Mouse (Mus musculus): ENCODE measurements at regions not wholly inside any gene's neighbourhood (a gene's known extent, or its start where the extent isn't known, plus 50 kb on each side); places are given as distances from the start of the nearest gene placed in this dataset.

DNA sequence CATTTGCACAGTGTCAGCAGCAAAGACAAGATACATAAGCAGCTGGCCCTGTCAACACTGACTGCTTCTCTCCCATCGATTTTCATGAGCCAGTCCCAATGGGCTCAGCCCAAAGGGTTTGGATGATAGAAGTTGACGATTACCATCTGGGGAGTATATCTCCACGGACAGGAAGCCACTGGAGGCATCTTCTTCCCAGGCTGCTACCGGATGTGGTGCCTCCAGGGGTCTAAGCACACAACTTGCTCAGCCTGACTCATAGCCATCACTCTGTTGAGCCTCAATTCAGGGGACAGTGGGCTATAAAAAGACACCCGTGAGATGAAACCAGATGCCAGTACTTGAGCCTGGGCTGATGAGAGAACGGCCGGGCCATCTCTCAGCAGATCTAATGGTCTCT is 71.1 kb upstream of the Hif1a start:
- intact Hi-C loops (cut with DNase I) = no loop called here
- DNase-seq (ENCODE audit: extremely low spot score in 1 of 2, low spot score in 2 of 2) = no peak
- no peak overlapping the region for H3K27ac ChIP-seq
- no peak for TF ChIP-seq CTCF (IDR thresholded peaks at IDR 0.05)
- H3K4me3 ChIP-seq = no peak overlapping the region

DNA sequence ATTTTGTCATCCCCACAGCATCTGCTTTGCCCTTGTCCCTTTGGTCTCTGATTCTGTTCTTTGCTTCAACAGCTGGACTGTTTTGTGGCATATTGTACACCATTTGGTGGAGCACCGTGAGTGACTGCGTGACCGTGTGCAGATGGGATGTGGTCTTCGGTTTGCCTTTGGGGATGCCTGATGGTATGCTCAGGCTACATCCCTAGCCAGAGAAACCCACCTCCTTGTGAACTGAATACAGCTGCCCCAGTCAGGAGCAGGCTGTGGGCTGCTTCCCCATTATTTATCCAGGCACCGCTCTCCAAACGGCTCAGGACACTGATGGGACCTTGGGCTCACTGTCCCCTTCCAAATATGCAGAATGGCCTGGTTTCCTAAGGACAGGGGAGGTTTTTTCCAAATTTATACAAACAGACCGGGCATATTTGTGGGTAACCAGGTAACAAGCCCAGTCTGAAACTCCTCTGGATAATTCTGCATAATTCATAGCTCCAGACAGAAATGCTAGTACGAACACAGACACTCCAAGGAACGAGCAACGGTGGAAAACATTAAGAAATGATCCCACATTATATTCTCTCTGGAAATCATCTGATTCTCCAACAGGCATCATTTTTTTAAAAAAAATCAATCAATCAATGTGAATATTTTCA is 70.5 kb upstream of the Hif1a start:
- intact Hi-C loops (cut with DNase I) = no loop called here
- no peak overlapping the region for H3K27ac ChIP-seq
- no peak for TF ChIP-seq CTCF (IDR thresholded peaks at IDR 0.05)
- no peak overlapping the region for H3K4me3 ChIP-seq
- no peak for DNase-seq (ENCODE audit: extremely low spot score in 1 of 2, low spot score in 2 of 2)

DNA sequence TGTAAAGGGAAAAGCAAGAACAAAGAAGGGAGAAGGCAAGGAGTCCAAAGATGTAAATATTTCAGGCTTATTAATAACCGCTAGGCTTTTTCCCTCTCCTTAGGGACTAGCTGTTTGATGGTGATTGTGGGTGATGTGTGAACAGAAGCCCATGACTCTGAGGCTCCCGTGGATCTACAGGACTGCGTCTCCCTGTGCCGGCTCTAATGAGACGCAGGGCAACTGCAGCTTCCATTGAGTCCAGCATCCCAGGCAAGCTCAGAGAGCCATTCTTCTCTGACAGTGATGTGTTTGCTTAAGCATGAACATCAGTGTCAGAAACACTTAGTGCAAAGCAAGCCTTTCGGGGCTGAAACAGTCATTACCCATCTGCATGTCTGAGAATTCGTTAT is 70.0 kb upstream of the Hif1a start:
- no peak for DNase-seq (ENCODE audit: extremely low spot score in 1 of 2, low spot score in 2 of 2)
- no peak overlapping the region for H3K4me3 ChIP-seq
- H3K27ac ChIP-seq = no peak overlapping the region
- intact Hi-C loops (cut with DNase I) = no loop called here
- TF ChIP-seq CTCF (IDR thresholded peaks at IDR 0.05) = no peak

DNA sequence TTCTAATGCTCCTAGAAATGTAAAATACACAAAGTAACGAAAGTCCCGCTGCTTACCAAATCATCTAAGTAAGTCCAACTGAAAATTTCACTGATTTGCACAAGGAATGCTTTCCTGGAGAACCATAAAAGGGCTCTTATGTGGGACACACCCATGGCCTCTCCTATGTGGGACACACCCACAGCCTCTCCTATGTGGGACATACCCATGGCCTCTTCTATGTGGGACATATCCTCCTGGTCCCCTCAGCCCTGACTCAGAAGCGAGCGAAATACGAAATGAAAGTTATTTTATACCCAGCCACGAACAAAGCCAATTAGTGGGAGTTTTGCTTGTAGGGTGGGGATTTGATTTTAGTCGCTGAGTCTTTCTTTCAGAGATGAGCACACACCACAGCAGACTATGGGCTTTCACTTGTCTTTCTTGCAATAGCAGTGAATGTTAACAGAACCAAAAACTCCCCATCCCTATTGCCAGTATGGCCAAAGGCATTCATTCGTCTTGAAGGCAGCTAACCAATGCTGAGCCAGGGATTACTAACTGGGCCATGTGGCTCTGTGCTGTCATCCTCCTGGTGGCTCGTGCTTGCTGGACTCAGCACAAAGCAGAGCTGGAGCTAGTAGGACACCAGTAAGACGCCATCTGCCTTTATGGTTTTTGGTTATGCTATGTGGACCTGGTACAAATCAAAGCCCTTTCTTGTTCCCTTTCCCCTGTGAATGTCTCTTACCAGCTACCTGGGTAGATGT is 69.4 kb upstream of the Hif1a start:
- TF ChIP-seq CTCF (IDR thresholded peaks at IDR 0.05) = no peak
- Histone ChIP-seq H3K4me3 (no peak overlapping the region), H3K27ac (no peak overlapping the region)
- no peak for DNase-seq (ENCODE audit: extremely low spot score in 1 of 2, low spot score in 2 of 2)
- intact Hi-C loops (cut with DNase I) = no loop called here

DNA sequence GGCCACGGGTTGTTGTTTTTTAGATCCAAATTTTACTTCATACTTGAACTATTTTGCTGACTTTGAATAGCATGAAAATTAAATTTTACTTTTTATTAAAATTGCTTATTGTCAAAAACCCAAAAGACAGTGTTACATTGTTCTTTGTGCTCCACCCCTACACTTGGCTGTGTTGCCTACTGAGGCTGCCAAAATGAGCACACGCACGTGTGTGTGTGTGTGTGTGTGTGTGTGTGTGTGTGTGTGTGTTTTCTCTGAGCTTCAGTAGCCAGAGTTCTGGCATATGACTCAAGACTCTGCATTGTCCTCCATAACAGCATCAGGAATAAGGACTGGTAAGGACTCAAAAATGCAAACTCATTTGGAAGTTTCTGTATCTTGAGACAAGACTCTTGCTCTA is 68.4 kb upstream of the Hif1a start:
- intact Hi-C loops (cut with DNase I) = no loop called here
- no peak for DNase-seq (ENCODE audit: extremely low spot score in 1 of 2, low spot score in 2 of 2)
- no peak for TF ChIP-seq CTCF (IDR thresholded peaks at IDR 0.05)
- Histone ChIP-seq H3K27ac (no peak overlapping the region), H3K4me3 (no peak overlapping the region)

DNA sequence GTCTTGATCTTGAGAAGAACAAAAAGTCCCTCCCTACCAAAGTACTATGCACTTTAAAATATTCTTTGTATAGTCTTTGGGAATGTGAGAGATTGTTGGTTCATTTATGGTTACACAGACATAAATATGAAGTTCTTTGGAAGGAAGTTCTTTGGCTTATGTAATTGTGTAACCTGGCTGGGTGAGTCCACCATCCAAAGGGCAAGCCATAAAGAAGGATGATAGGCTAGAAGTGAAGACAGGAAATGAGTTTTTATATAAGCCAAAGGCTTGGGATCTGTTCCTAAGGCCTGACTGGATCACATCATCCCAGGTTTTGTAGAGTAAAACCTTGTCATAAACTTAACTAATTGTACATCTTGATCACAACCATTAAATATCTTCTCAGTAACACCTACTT is 65.0 kb upstream of the Hif1a start:
- intact Hi-C loops (cut with DNase I) = no loop called here
- DNase-seq (ENCODE audit: extremely low spot score in 1 of 2, low spot score in 2 of 2) = no peak
- TF ChIP-seq CTCF (IDR thresholded peaks at IDR 0.05) = no peak
- Histone ChIP-seq H3K4me3 (no peak overlapping the region), H3K27ac (no peak overlapping the region)

DNA sequence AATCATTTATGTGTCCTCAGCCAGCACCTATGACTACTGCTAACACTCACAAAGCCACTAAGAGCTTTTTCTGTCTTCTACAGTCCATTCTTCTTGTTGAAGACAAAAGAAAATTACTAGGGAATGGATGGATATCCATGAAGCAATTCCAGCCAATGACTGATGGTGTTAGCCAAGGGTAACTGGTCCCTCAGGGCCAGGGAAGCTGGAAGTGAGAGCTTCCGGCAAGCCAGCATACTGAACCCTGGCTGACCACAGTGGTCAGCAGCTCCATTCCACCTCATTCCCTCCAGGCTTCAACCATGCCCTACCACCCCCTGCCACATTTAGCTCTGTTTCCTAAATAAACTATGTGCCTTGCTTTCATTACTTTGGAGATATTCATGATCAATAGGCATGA is 64.1 kb upstream of the Hif1a start:
- H3K27ac ChIP-seq = no peak overlapping the region
- no peak for TF ChIP-seq CTCF (IDR thresholded peaks at IDR 0.05)
- no peak overlapping the region for H3K4me3 ChIP-seq
- intact Hi-C loops (cut with DNase I) = no loop called here
- DNase-seq (ENCODE audit: extremely low spot score in 1 of 2, low spot score in 2 of 2) = no peak

DNA sequence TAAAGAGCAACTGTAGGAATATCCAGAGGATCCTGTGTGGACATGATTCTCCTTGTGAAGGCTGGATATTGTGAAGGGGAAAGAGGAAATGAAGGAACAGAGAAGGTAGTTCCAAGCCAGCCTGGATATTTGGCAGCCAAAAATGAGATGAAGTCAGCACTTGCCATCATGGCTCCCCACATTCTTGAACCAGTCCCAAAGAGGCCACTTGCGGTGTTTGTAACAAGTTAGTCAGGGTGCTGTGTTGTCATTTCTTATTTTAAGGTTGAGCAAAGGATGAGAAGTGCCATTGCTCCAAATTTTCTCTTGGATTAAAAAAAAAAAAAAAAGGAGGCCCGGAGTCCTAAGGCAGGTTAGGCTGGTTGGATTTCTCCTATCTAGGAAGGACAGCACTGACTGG is 63.3 kb upstream of the Hif1a start:
- H3K4me3 ChIP-seq = no peak overlapping the region
- no peak for DNase-seq (ENCODE audit: extremely low spot score in 1 of 2, low spot score in 2 of 2)
- no peak for TF ChIP-seq CTCF (IDR thresholded peaks at IDR 0.05)
- intact Hi-C loops (cut with DNase I) = no loop called here
- no peak overlapping the region for H3K27ac ChIP-seq

DNA sequence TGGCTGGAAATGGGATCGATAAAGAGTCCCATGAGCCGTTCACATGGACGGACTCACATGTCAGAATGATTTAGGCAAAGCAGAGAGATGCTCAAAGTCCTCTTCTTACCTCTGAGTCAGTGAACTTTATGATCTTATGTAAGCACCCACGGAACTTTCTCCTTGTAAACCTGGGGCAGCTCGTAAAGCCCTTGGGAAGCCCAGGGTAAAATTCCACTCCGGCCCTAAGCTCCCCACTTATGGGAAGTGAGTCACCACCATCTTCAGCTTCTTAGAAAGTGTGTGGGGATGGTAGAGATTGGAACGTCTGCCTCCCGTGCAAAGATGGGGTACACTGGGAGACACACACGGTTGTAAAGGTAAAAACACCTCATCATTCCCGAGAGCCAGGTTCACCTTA is 62.8 kb upstream of the Hif1a start:
- no peak overlapping the region for H3K4me3 ChIP-seq
- no peak for DNase-seq (ENCODE audit: extremely low spot score in 1 of 2, low spot score in 2 of 2)
- intact Hi-C loops (cut with DNase I) = no loop called here
- H3K27ac ChIP-seq = no peak overlapping the region
- no peak for TF ChIP-seq CTCF (IDR thresholded peaks at IDR 0.05)

DNA sequence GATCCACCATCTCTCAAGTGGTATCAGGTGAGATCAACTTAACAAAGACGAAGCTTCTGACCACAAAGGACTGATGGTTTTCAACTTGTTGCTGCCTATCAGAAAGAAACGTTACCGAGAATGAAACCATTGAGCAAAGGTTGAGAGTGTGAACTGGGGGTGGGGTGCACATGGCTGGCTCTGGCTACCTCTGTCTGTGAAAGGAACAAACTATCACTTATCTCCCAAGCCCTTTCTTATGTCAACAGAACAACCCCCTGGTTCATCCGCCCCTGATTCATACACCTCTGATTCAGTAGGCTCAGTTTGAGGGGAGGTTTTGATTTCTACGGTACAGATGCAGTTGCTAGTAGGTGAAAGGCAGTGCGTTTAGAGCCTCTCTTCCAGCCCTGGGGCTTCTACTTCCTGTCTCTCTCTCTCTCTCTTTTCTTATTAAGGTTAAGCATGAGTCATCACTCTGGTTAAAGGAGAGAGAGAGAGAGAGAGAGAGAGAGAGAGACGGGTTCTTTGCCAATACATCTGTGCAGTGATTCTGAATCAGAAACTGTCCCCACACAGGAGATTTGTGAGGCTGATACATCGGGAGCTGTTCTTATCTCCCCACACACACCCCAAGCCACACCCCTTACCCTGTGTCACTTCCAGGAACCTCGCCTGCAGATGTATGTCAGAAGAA is 59.0 kb upstream of the Hif1a start:
- no peak overlapping the region for H3K27ac ChIP-seq
- no peak for DNase-seq (ENCODE audit: extremely low spot score in 1 of 2, low spot score in 2 of 2)
- H3K4me3 ChIP-seq = no peak overlapping the region
- no peak for TF ChIP-seq CTCF (IDR thresholded peaks at IDR 0.05)
- intact Hi-C loops (cut with DNase I) = no loop called here

DNA sequence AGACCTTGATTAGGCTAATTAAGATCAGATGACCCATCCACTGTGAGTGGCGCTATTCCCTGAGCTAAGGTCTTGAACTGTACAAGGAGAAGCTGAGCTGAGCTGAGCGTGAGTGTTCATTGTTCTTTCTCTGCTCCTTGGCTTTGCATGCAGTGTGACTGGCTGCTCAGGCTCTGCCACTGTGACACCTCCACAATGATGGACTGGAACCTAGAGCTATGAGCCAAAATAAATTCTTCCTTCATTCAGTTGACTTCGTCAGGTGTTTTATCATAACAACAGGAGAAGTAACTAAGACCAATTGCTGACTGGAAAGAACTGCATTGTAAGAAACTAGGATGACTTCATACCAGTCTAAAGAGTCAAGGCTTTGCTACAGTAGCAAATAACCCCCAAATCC is 56.4 kb upstream of the Hif1a start:
- H3K27ac ChIP-seq = no peak overlapping the region
- intact Hi-C loops (cut with DNase I) = no loop called here
- H3K4me3 ChIP-seq = no peak overlapping the region
- no peak for TF ChIP-seq CTCF (IDR thresholded peaks at IDR 0.05)
- no peak for DNase-seq (ENCODE audit: extremely low spot score in 1 of 2, low spot score in 2 of 2)

DNA sequence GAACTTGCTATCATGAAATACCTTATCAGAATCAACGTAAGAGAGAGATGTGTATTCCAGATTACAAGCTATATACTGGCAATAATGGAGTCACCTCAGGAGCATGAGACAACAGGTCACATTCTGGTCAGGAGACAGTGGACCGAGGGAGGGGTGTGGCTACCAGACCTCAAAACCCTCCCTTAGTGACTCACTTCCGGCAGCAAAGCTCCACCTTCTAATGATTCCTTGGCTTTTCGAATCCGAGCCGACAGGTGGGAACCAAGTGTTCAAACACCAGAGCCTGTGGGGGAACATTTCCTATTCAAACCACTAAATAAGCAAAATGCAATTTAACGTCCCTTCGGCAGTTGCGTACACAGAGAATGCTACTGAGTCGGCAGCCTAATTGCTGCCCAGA is 54.5 kb upstream of the Hif1a start:
- Histone ChIP-seq H3K4me3 (peak overlapping the region; percentile 16), H3K27ac (no peak overlapping the region)
- DNase-seq (ENCODE audit: extremely low spot score in 1 of 2, low spot score in 2 of 2) = no peak
- TF ChIP-seq CTCF (IDR thresholded peaks at IDR 0.05) = no peak
- intact Hi-C loops (cut with DNase I) = no loop called here

DNA sequence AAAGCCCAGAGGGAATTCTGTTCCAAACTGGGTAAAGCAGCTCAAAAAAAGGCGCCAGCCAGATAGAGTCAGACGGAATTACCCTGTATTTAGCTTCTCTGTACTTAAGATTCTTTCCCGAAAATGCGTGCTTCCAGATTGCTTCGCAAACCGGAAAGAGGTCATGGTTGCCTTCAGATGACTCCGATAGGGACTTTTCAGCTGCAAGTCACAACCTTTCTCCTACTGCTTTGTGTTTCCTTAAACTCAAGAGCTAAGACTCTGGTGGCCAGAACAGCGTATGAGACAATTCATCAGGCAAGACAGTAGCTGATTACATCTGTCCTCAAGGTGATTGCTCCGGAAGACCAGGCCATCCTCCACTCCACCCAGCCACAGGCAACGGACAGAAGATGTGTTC is 53.8 kb upstream of the Hif1a start:
- TF ChIP-seq CTCF (IDR thresholded peaks at IDR 0.05) = no peak
- Histone ChIP-seq H3K4me3 (peak overlapping the region; percentile 16), H3K27ac (no peak overlapping the region)
- no peak for DNase-seq (ENCODE audit: extremely low spot score in 1 of 2, low spot score in 2 of 2)
- intact Hi-C loops (cut with DNase I) = no loop called here
